Mouse (Mus musculus) megakaryocyte, embryonic 14.5 days (primary cell): ENCODE data around the gene 4933424G06Rik.

Source experiments
- FLI1 ChIP-seq: IDR thresholded peaks from 2 replicates; pipeline ENCODE4 v1.6.1; 2012; ENCODE audit warnings: low read length, inconsistent platforms, mixed read lengths
- GATA1 ChIP-seq: IDR thresholded peaks from 3 replicates; pipeline ENCODE4 v1.6.1; 2012; ENCODE audit warnings: mixed read lengths, low read length, inconsistent platforms, borderline replicate concordance

DNA sequence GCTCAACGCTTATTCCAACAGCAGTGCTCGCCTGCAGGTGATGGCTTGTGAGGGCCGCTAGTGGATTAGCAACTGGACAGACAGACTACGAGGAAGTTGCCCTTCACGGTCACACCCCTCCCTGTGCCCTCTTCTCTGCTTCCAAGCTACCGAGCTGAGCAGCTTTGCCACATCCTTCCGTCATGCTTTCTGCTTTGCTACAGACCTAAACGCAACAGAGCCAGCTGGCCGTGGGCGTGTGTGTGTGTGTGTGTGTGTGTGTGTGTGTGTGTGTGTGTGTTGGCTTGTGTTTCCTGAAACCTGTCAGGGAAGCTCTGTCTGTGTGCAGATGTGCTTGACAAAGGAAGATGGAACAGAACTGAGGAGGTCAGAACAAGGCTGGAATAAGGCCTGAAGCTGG, 87.5 kb downstream of the 4933424G06Rik start:
- no peak for TF ChIP-seq GATA1
- TF ChIP-seq FLI1: no peak
